Mouse (Mus musculus) cerebellum, adult 9-10 months (tissue): Measurements from ENCODE around the gene Map7.

Experiments
- DNase-seq: peaks from one replicate; pipeline ENCODE4 v3.0.0; 2022

Gene Map7

DNA sequence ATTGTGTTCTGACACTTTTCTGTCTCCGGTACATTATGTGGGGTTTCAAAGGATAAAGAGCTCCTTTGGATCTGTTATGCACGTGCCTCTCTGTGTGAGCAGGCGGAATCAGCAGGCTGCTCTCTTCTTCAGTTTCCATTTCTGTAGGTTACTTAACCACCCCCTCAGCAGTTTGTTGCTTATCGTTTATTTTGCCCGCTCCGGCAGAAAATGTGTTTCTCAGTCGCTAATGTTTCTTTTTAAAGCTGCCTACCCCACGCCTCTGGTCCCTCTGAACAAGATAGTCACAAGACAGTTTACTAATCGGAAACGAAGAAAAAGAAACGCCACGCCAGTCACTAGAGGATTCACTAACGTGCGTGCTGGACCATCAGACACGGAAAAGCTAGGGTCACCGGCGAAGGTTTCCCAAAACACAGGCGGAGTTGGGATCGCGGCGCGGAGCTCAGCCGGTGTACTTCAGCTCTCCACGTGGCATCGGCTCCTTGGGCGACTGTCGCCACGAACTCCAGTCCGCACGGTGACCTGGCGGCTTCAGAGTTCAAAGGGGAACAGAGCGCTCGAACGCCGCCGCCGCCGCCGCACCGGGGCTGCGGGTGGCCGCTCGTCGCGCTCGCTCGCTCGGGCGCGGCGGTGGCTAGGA lies at the start of gene Map7:
Gene Map7 (plus strand): TSS at position 342 of the 643 bp plus-strand sequence.
- peak; percentile 50 for DNase-seq

DNA sequence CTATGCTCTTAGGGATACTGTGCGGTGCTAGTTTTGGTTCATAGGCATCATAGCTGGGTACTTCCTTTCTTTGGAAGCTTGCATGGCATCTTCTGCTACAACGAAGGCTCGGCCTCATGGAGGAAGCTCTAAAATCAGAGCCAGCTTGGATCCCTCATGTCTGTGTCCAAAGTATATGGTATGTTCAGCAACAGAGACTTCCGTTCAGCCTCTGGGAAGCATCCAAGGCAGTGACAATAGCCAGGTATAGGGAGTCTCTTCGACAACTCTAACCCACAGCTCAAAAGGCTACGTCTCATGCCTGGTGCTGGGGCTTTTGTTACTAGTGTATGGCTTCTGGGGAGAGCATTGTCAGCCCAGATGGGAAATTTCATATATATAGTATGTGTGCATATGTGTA lies 46.8 kb upstream of the Map7 start:
- no peak for DNase-seq

DNA sequence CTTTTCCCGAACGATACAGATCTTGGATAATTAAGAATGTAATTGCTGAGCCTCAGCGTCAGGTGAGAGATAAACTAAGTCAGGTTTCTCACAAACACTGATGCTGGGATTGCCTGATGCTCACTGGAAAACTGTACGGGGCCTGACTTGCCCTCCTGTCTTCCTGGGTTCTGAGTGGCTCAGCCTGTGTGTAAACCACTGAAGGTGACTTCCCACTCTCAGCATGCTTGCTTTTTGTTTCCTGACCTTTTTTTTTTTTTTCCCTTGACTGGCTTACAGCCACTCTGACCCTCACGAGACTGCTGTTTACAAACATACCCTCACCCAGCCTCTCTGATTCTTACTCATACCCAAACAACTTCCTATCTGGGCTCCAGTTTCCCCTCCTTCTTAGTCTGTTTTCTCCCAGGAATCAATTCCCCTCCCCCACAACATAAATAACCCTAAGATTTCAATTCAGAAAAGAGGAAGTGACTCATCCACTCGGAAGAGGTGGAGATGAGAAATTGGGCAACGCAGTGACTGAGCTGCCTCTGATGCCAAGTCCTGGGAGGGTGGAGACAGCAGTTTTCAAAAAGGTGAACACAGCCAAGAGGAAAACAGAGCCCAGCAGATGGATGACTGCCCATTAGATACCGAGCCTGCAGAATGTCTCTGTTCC lies 43.9 kb upstream of the Map7 start:
- peak; percentile 91 for DNase-seq

DNA sequence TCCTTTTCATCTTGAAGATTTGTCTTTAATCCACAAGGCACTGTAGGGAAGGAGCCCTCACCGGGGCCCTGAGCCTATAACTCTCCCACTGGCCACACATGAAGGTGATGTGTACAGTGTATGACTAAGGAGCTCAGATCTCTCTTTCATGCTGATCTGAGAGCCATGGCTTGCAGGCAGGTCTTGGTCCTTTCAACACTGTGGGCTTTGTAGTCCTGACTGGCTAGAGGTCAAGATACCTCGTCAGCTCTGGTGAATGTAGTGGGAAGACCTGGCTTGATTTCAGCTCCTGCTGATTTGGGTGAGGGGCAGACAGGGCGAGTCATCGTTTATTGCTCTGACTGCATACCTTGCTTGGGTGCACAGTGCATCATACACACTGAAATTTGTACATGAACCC lies 42.7 kb upstream of the Map7 start:
- peak; percentile 39 for DNase-seq

DNA sequence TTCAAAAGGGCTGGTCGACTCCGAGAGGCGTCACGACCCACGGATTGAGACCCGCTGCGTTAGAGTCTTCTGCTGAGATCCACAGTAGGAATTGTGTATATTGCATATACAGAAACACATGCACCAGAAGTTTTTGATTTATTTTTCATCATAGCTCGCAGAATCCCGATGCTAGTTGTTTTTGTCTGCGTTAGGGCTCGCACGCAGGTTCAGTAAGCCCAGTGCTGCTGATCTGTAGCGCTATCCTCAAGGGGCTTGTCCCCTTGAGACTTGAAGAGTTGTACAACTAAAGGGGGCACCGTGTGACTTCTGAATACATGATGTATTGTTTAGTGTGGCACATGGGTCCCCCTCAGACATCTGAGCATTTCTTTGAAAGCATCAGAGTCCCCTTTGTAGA lies 41.2 kb upstream of the Map7 start:
- no peak for DNase-seq

DNA sequence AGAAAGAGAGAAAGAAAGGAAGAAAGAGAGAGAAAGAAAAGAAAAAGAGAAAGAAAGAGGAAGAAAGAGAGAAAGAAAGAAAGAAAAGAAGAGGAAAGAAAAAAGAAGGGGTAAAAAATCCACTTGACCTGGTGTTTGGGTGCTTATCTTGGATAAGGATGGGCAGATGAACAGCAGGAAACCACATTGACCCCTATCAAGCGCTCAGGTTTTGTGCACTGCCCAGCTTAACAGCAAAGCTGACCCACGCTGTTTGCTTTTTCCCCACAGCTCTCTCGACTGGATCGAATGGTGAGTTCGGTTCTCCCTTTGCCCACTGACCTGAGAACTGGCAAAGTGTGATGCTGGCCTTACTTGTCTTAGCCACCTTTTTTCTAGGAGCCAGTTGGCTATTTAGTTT lies 36.8 kb upstream of the Map7 start:
- DNase-seq = no peak

DNA sequence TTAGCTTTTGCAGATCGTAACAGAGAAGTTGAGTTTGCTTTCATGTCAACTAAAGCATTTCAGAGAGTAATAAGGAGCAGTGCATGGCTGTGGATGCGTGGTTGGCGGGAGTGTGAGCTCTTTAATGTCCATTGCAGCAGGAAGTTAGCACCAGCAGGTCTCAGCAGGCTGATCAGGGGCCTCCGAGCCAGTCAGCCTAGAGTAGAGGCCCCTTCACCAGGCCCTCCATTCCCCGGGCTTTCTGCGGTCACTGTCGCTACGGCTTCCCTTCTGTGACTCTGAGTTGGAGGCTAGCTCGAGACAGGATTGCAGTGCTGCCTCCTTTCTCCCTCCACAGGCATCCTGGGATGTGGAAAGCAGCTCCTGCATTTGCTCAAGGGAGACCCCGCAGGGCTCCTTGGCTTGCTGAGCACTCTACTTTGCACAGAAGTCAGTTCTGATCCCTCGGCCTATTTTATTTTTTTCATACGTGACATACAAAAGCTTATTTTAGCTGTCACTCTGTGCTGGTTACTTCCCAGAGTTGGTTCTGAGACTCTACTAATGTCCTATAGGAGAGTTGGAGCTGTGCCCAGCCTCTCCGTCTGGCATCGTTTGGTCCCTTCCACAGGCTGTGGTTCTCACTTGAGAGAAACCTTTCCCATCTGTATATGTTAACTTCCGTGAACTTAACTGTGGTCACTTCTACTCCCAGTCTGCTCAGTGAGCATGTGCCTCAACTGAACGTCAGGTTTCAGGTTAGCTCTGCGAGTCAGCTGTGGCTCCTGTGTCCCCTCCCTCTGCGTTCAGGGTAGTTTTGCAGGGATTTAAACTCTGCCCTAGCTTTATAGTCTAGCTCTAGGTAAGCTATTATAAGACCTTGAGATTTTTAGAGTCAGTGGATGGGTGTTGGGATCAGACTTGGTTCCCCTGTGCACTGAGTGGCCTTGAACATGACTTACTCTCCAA lies 36.0 kb upstream of the Map7 start:
- DNase-seq = peak; percentile 70

DNA sequence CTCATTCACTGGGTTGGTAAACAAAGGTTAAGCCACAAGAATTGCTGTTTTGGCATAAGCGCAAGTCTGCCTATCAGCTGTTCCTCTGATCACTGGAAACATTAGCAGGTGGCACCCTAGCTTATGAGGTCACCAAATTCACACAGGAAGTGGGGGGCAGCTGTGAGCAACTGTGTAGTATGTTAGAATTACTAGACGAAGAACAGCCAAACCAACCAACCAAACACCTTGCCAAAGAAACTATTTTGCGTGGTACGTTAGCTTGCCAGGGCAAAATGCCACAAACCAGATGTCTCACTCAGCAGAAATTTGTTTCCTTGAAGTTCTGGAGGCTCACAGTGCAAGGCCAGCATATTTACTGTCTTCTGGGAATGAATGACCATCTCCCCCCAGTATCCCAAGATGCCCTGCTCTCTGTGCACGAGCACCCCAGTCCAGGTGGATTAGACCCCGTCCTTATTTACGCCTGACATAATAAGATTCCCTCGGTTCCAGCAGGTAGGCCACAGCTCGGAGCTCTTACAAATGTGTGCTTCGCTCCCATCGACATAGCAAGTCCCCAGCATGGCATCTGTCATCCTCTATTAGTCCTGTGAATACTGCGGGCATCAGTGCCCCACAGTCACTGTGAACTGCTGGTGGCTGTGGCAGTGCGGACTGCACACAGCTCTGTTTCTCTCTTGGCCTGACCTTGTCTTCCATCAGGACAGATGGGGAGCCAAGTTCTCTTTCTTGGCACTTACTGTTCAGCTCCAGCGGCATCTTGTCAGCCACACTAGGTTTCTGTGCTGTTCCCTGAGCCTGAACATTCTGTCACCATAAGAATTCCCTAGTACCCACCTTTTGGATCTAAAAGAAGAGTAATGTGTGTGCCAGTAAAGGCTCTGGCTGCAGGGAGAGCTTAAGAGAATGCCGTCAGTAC lies 28.5 kb upstream of the Map7 start:
- DNase-seq = no peak

DNA sequence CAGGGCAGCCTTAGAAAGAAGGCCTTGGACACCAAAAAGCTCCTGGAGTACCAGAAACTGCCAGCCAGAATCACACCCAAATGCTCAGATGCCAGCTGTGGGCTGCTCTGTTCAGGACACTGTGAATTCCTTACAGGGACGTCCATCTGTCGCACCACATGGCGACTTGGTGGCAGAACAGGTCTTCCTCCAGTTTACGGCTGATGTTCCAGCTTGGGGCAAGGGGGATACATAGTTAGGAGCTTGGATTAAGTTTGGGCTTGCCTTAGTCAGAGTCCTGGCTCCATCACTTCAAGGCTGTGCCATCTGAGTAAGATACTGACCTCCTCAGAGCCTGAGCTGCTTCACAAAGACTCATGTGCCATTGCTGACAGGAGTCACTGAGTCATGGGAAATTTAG lies 26.3 kb upstream of the Map7 start:
- DNase-seq = no peak

DNA sequence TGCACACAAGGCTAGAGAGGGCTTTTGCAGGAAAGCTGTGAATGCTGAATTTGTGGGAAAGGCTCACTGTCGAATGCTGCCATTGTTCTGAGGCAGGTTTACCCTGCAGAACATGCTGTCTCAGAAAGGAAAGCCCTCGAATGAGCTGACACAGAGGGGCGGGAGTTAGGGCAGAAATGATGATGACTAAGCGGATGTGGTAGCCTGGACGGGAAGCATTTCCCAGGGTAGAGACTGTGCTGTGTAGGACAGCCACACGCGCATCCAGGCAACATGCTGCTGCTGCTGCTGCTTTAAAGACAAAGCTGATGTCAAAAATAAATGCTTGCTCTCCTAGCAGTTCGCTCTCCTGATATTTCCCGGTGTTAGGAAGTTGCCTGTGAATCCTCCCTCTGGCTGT lies 24.9 kb upstream of the Map7 start:
- DNase-seq = no peak

DNA sequence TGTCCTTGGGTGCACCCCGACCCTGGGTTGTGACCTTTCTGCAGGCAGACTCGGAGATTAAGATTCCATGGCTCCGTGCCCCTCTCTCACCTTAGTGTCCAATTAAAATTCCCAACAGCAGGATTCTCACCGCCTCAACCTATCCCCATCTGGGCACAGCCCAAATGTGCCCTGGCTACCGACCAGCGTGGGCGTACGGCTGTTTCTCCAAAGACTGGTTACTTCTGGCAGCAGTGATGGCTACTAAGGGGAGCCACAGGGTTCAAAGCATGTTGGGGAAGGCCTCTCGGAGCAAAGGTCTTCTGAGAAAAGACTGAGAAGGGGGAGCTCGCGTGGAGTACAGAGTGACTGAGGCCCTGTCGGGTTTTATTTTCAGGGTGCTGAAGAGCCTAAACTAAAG lies 23.7 kb upstream of the Map7 start:
- no peak for DNase-seq

DNA sequence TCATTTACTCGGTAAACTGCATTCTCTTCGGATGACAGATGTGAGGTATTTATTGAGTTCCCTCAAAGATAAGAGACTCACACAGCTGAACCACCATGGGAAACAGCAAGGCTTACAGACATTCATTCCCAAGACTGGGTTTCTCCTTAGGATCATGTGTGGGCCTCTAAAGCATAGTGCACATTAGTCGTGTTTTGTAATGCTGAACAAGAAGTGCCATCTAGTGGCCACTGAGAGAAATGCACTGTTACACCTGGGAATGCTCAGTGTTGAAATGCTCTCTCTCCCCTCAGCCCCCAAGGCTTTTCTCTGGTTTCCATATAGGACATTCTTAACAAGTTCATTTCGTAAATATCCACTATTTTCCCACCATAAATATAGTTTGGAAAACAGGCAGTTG lies 23.0 kb upstream of the Map7 start:
- peak; percentile 81 for DNase-seq

DNA sequence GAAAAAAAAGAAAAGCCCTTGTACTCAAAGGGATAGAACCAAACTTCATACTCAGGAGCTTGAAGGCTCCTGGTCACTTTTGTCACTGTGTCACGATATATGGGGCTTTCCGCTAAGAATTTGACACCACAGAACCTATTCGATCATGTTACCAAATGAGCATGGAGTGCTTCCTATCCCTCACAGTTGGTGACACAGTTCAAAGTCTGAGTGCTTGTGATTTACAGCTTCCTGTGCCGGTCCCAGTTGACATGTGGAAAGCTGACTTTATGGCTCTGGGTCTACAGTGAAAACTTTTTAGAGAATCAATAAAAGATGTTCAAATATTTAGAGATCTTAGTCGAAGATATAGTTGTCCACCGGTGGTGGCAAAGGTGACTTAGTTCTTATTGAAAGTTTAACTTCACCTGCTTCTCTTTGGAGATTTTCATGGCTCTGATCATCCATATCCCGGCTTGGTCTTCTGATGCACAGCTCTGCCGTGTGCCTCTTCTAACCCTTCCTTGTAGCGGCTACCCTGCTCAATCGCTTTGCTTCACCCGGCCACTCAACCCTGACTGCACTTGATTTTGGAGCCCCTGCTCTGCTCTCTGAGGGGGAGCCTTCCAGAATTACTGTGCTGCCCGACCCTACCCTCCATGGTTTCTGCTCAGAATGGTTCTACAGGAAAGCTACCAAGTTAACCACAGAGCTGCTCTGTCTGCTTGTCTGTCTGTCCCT lies 15.2 kb upstream of the Map7 start:
- DNase-seq = no peak

DNA sequence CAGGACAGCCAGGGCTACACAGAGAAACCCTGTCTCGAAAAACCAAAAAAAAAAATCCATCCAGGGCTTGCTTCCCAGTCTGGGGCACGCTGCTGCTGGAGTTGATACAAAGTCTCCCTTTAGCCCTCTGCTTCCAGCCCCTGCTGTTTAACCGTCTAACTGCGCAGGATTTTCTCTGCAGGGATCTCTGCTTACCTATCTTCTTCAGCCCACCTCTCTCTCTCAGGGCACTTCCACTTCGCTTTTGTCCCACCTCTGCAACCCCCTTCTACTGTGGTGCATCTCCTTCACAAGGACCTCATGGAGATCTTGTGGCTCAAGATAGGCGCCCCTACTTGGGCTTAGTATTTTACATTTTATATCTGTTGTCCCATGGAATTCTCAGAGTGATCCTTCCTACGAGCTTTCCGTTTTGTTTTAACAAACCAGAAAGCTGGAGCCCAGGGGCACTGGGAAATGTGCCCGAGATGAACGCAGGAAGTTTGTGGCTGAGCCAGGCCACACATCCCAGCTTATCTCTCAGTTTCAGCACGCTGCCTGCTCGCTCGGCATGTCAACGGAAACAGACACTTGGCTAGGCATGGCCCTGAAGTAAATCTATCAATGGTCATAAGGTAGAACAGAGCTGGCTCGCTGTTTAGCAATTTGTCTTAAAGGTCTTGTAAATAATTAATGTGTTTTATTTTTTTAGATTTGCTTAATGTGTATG lies 12.8 kb upstream of the Map7 start:
- DNase-seq = no peak

DNA sequence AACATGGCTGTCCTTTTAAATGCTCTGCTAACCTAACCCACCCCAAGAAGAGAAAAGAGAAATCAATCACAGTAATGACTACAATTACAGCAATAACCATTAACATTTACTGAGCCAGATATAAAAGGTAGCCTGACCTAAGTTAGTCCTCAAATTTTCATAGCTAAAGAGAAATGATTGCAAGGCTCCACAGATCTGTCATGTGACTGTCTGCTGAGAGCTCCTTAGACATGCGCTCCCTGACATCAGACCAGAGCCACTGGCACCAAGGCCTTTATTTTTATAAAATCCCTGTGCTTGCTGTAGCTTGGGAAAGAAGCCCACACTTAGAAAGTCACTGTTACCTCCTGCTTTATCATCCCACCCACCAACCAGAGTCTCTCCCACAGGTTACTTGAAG lies 11.8 kb upstream of the Map7 start:
- DNase-seq = no peak

DNA sequence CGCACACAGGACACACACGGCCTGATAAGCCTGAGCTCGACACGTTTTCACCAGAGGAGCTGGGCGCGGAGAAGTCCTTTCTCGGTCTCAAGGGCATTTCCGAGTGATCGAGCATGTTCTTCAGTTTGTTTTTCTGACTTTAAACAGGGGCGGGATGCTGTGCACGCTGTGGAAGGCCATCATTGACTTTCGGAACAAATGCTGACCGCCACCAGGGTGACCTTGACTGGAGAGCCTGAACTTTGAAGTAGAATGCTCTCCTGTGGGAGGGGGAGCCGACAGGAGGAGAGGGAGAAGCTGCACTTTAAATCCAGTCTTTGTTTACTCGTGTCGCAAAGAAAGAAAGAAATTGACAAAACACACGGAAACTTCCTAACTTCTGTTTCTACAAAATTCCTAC lies 6.9 kb upstream of the Map7 start:
- no peak for DNase-seq

DNA sequence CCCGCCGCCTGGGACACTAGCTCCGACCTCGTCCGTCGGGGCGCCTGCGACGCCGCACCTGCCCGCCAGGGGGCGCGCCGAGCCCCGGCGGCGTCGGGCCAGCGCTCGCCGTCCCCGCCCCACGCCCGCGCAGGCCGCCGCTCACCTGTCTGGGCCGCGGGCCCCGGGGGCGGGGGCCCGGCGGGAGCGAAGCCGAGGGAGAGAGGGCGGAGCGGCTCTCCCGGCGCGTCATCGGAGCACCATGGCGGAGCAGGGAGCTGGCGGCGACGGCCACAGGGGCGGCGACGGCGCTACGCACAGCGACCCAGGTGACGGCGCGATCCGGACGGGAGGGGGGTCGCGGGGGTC lies 476 bp downstream of the Map7 start:
- DNase-seq = peak; percentile 74

DNA sequence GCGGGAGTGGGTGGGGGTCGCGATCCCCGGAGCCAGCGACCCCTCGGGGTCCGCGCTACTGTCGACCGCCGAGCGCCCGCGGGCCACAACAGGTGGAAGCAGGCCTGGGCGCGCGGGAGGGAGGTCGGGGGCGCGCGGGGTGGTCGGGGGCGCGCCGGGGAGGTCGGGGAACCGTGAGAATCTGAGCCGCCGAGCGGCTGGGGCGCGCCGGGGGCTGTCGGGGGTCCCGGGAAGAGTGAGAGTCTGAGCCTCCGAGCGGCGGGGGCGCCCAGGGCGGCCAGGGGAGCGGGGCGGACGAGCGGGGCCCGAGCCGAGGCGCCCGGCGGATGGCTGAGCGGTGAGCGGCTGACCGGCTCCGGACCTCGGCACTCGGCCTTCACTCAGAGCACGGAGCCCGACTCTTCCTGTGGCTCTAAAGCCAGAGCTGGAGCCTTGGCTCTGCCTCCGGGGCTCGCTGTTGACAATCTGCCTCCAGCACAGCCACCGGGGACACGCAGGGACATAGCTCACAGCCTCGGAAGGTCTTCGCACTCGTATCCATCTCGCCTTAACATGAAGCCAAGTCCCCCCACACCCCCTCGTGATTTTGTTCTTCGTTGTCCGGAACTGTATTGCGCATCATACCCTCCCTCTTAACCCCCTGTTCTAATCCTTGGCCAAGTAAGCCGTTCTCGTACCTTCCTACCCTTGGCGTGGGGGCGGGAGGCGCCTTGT lies 1.0 kb downstream of the Map7 start:
- peak; percentile 79 for DNase-seq

DNA sequence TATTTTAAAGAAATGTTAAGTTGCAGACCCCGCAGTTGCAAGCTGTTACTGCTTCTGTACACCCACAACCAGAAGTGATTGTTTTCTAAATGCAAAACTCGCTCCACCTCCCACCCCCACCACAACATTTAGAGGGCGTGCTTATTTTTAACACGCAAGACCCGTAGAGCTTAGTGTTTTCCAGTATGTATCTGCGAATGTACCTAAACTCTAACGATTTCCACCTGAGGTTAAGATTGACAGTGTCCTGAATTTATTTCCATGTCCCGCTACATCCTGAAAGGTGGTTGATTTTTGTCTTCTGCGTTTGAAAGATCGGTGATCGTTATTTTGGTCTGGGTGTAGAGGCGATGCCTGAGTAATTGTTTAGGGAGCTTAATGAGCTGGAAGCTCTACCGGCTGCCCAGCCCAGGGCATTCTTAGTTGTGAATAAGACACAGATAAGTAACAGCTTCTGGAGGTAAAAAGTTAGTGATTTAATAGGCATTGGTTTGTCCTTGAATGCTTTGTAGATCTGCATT lies 1.6 kb downstream of the Map7 start:
- no peak for DNase-seq

DNA sequence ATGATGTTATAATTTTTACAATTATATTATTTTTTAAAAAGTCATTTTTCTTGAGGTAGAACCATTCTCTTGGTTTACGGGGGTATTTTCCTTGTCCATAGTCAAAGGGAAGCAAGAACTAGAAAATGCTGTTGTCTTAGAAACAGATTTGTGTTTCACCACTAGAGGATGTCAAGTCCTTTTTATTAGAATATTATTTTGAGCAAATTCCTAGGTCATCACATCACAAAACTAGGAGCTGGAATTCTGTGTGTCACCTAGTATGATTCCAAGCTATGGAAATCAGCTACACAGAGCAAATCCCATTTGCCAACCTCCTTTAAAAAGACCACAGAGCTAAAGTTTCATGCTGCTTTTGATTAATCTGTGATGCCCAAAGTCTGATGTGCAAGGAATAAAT lies 3.9 kb downstream of the Map7 start:
- no peak for DNase-seq

DNA sequence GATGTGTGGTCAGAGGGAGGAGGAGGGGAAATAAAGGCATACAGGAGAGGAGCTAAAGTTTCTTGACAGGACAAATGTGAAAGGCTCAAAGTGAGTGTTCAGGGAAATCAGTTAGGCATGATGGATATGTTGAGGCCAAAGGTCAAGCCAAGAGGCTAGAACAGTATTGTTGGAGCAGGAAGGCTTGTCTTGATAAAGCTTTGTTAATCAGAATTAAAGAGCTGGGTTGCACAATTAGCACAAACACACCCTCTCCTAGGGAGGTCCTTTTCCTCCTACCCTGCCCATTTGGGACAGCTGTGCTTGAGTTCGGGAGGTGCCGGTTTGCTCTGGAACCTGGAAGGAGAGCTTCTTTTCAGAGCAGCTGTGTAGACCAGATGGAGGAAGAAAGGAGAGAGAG lies 5.2 kb downstream of the Map7 start:
- DNase-seq = no peak
